Mouse (Mus musculus) liver, postnatal 0 days (tissue): ENCODE measurements at regions not wholly inside any gene's neighbourhood (a gene's known extent, or its start where the extent isn't known, plus 50 kb on each side); places are given as distances from the start of the nearest gene placed in this dataset.
A peak's percentile ranks its signal among the peaks of the same experiment; 100 is the strongest.

ENCODE experiments used
- ATAC-seq: fragments of 200-750 bp; cut with Nextera tagmentation; 2 replicates; pipeline ENCODE4 v1.8.0; 2017; ENCODE audit warnings: mild to moderate bottlenecking, moderate library complexity
- DNase-seq: peaks from one replicate; pipeline ENCODE4 v3.0.0-alpha.2; 2016
- H3K27ac ChIP-seq: fragments of 300-500 bp; sonication (generic); 2 replicates; pipeline ENCODE4 v1.5.1; 2014; ENCODE audit warnings: antibody characterized with exemption, moderate library complexity, mild to moderate bottlenecking, low read depth
- H3K27me3 ChIP-seq: fragments of 300-500 bp; sonication (generic); 2 replicates; pipeline ENCODE4 v1.6.1; 2014; ENCODE audit warnings: low read length, control low read depth, mixed read lengths; ENCODE audit not compliant: insufficient read depth
- H3K36me3 ChIP-seq: fragments of 300-500 bp; sonication (generic); replicated peaks from 2 replicates; pipeline ENCODE4 v1.6.1; 2014; ENCODE audit warnings: mild to moderate bottlenecking, control low read depth, low read length, moderate library complexity, mixed read lengths; ENCODE audit not compliant: insufficient read depth
- H3K4me1 ChIP-seq: fragments of 300-500 bp; sonication (generic); 2 replicates; pipeline ENCODE4 v1.6.1; 2014; ENCODE audit warnings: antibody characterized with exemption, mild to moderate bottlenecking, control low read depth; ENCODE audit not compliant: insufficient read depth
- H3K4me2 ChIP-seq: fragments of 300-500 bp; sonication (generic); 2 replicates; pipeline ENCODE4 v1.6.1; 2014; ENCODE audit warnings: low read depth, mild to moderate bottlenecking, low read length, moderate library complexity, mixed read lengths
- H3K4me3 ChIP-seq: fragments of 300-500 bp; sonication (generic); 2 replicates; pipeline ENCODE4 v1.5.1; 2014; ENCODE audit warnings: low read depth, low read length
- H3K9ac ChIP-seq: fragments of 300-500 bp; sonication (generic); replicated peaks from 2 replicates; pipeline ENCODE4 v1.6.1; 2014; ENCODE audit warnings: mild to moderate bottlenecking, moderate library complexity
- H3K9me3 ChIP-seq: fragments of 300-500 bp; sonication (generic); 2 replicates; pipeline ENCODE4 v1.6.1; 2016; ENCODE audit warnings: mild to moderate bottlenecking, control low read depth, low read length, mixed read lengths
- CTCF ChIP-seq: sonication (generic); IDR thresholded peaks from 2 replicates; pipeline ENCODE4 v1.5.1; 2016; ENCODE audit warnings: antibody characterized with exemption, low read depth
- EP300 ChIP-seq: IDR thresholded peaks from 2 replicates; pipeline ENCODE4 v1.6.1; 2016; ENCODE audit warnings: antibody characterized with exemption, low read depth, mild to moderate bottlenecking
- WGBS: fragments of 180-500 bp; shearing (Covaris S2); extraction: QIAGEN DNeasy Blood & Tissue Kit; methylation state at CpG from one replicate; pipeline ENCODE4 v1.1.7; 2014; ENCODE audit not compliant: insufficient replicate concordance; 5-methylcytosine and 5-hydroxymethylcytosine counted together

- Histone ChIP-seq H3K27ac (no peak overlapping the region), H3K36me3 (no peaks in the 10 kb centered on the region), H3K4me3 (no peak overlapping the region), H3K9me3 (no peaks in the 10 kb centered on the region), H3K27me3 (no peaks in the 10 kb centered on the region), H3K9ac (no peak overlapping the region), H3K4me2 (no peak overlapping the region), H3K4me1 (no peaks in the 10 kb centered on the region)
- WGBS = 66% methylated on average over 8 of the region's 8 CpGs
- DNase-seq (no peak), ATAC-seq (no peak)
- TF ChIP-seq EP300 = no peak
- no peak for TF ChIP-seq CTCF
Measured at GRCm38 (mm10) chrX:12219474-12219873, 59.3 kb upstream of the Bcor start.

GRCm38 (mm10) chrX:12224314-12224713, 64.2 kb upstream of the Bcor start:
- Histone ChIP-seq H3K4me2 (no peak overlapping the region), H3K27me3 (no peaks in the 10 kb centered on the region), H3K4me3 (no peak overlapping the region), H3K27ac (no peak overlapping the region), H3K36me3 (no peaks in the 10 kb centered on the region), H3K9me3 (no peaks in the 10 kb centered on the region), H3K4me1 (peaks cover 2% of the 10 kb centered on the region; the same call in 1 of the 2 replicates), H3K9ac (no peak overlapping the region)
- WGBS = 63% methylated on average over 4 of the region's 4 CpGs
- ATAC-seq = peak; percentile 68; the same call in 1 of the 2 replicates
- DNase-seq = peak; percentile 15
- TF ChIP-seq CTCF = no peak
- no peak for TF ChIP-seq EP300

GRCm38 (mm10) chrX:12225116-12225891, 65.1 kb upstream of the Bcor start:
- TF ChIP-seq EP300 (no peak), CTCF (no peak)
- Histone ChIP-seq H3K9ac (no peak overlapping the region), H3K4me2 (no peak overlapping the region), H3K9me3 (no peaks in the 10 kb centered on the region), H3K4me3 (no peak overlapping the region), H3K27me3 (no peaks in the 10 kb centered on the region), H3K36me3 (no peaks in the 10 kb centered on the region), H3K27ac (no peak overlapping the region), H3K4me1 (peaks cover 2% of the 10 kb centered on the region; the same call in 1 of the 2 replicates)
- ATAC-seq (no peak), DNase-seq (no peak)
- 20% methylated on average over 19 of the region's 19 CpGs for WGBS

- H3K4me1 ChIP-seq = peaks cover 2% of the 10 kb centered on the region; the same call in 1 of the 2 replicates
- no peak overlapping the region for H3K27ac ChIP-seq
- no peaks in the 10 kb centered on the region for H3K9me3 ChIP-seq
- H3K4me2 ChIP-seq = no peak overlapping the region
- 31% methylated on average over 3 of the region's 3 CpGs for WGBS
- no peaks in the 10 kb centered on the region for H3K36me3 ChIP-seq
- TF ChIP-seq EP300 (no peak), CTCF (no peak)
- no peak overlapping the region for H3K4me3 ChIP-seq
- no peak overlapping the region for H3K9ac ChIP-seq
- ATAC-seq (no peak), DNase-seq (no peak)
- no peaks in the 10 kb centered on the region for H3K27me3 ChIP-seq
Measured at GRCm38 (mm10) chrX:12225892-12226206, 65.7 kb upstream of the Bcor start.

- Histone ChIP-seq H3K27ac (no peak overlapping the region), H3K4me1 (no peaks in the 10 kb centered on the region), H3K27me3 (no peaks in the 10 kb centered on the region), H3K36me3 (no peaks in the 10 kb centered on the region), H3K4me2 (no peak overlapping the region), H3K4me3 (no peak overlapping the region), H3K9ac (no peak overlapping the region), H3K9me3 (no peaks in the 10 kb centered on the region)
- WGBS = 21% methylated on average over 4 of the region's 4 CpGs
- DNase-seq (peak; percentile 16), ATAC-seq (no peak; the same call in 1 of the 2 replicates)
- TF ChIP-seq CTCF = no peak
- TF ChIP-seq EP300 = no peak
Measured at GRCm38 (mm10) chrX:12240505-12241011, 80.4 kb upstream of the Bcor start.

- Histone ChIP-seq H3K9me3 (no peaks in the 10 kb centered on the region), H3K4me1 (no peaks in the 10 kb centered on the region), H3K4me2 (no peak overlapping the region), H3K27me3 (no peaks in the 10 kb centered on the region), H3K27ac (no peak overlapping the region), H3K4me3 (no peak overlapping the region), H3K36me3 (no peaks in the 10 kb centered on the region), H3K9ac (no peak overlapping the region)
- ATAC-seq (no peak), DNase-seq (no peak)
- TF ChIP-seq CTCF (no peak), EP300 (no peak)
- WGBS = 49% methylated on average over 4 of the region's 4 CpGs
Measured at GRCm38 (mm10) chrX:12241751-12242150, 81.6 kb upstream of the Bcor start.
